Mouse (Mus musculus): Measurements from ENCODE around the gene Tyw1. TPM values are rescaled to one million over a fixed set of nuclear protein-coding genes. Genes with fewer than 3 reads are reported as not detected.

The Tyw1 gene
- total RNA-seq, 2 experiments from 2014 or later = 16.9 to 18.4 TPM

DNA sequence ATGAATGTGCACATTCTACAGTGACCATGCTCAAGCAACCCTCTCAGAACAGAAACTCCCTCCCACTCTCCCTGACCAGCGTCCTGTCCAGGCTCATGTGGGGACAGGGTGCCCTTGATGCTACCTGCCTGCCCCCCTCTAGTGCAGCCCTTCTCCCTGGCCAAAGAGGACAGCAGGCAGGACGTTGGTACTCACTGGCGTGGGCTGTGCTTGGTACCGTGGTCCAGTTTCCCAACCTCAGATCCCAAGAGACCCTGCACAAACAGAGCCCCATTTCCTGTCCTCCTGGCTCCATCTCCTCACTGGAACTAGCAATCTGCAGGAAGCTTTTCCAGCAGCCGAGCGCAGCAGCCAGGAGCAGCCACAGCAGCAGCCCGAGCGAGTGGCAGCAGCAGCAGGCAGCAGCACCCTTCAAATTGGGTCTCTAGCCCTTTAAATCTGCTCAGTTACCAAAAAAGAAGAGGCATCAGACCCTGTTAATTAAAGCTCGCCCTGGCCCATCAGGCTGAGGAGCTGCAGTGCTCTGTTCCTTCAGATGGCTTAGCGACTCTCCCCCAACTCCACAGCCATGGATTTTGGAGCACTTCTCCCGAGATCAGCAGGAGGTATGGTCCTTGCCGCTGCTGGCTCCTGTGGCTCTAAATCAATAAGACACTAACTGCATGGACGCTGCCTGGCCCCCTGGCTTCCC, 128.9 kb downstream of the Tyw1 start, which contains the start of gene A330070K13Rik:
TSS of gene A330070K13Rik (minus strand) at position 410 of the 691 bp plus-strand sequence.
- peak; percentile 32 to 39 for DNase-seq (ENCODE audit: low spot score in 2 of 2)

DNA sequence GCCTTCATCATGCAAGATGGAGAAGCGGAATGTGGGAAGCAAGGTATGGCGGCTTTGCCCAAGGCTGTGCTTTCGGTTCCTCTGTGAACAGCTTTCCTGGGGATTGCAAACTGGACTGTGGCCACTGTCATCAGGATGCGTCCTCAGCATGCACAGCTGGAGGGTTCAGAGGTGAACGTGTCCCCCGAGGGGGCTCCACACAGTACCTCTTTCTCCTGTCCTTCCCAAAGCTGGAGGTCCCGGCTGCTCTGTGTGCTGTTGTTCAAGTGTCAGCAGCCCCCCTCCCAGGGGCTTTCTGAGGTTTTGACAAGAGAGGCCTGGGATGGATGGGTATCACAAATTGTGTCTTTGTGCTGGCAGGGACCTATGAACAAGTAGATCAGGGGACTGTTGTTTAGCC, 131.0 kb downstream of the Tyw1 start:
- DNase-seq (ENCODE audit: low spot score in 2 of 2) = no peak

Other genes with a start within 250 kb of the Tyw1 start
- gene Asl, start 226.4 kb upstream of the Tyw1 start, total RNA-seq (2021) = 10 to 100 TPM; 22.0 to 23.5 TPM
- gene Crcp, start 226.3 kb upstream of the Tyw1 start, total RNA-seq (2021) = 10 to 100 TPM; 34.4 to 34.7 TPM
- gene Tpst1, start 182.3 kb upstream of the Tyw1 start, total RNA-seq (2021) = 10 to 100 TPM; 41.1 to 41.8 TPM
- gene Kctd7, start 110.8 kb upstream of the Tyw1 start, total RNA-seq (2021) = 10 to 100 TPM; 13.1 to 14.0 TPM
- 10 to 100 TPM; 31.8 to 38.1 TPM for gene Rabgef1, start 83.8 kb upstream of the Tyw1 start, total RNA-seq (2021)
- gene Tmem248, start 38.5 kb upstream of the Tyw1 start, total RNA-seq (2021) = 10 to 100 TPM; 36.1 to 37.0 TPM
- gene Sbds, start 89 bp upstream of the Tyw1 start, total RNA-seq (2021) = 10 to 100 TPM; 50.5 to 53.1 TPM
- gene Caln1, start 113.8 kb downstream of the Tyw1 start, total RNA-seq (2021) = 100 to 1,000 TPM; 141 to 152 TPM
- gene A330070K13Rik, start 129.0 kb downstream of the Tyw1 start, total RNA-seq (2021) = 1 to 10 TPM; 1.0 to 2.1 TPM